Mouse (Mus musculus) hindbrain, embryonic 10.5 days (tissue): Measurements from ENCODE around the gene Prr5. TPM values are rescaled to one million over a fixed set of nuclear protein-coding genes. Genes with fewer than 3 reads are reported as not detected.
A peak's percentile ranks its signal among the peaks of the same experiment; 100 is the strongest.

Experiments
- DNase-seq: peaks from one replicate; pipeline ENCODE4 v3.0.0-alpha.2; 2017; ENCODE audit warnings: low spot score
- H3K27ac ChIP-seq: fragments of 300-500 bp; sonication (generic); 2 replicates; pipeline ENCODE4 v1.5.1; 2016; ENCODE audit warnings: mild to moderate bottlenecking, moderate library complexity
- H3K27me3 ChIP-seq: fragments of 300-500 bp; sonication (generic); 2 replicates; pipeline ENCODE4 v1.6.1; 2016; ENCODE audit warnings: mild to moderate bottlenecking; ENCODE audit not compliant: poor library complexity, insufficient read depth, severe bottlenecking
- H3K36me3 ChIP-seq: fragments of 300-500 bp; sonication (generic); 2 replicates; pipeline ENCODE4 v1.6.1; 2016; ENCODE audit warnings: mild to moderate bottlenecking, moderate library complexity
- H3K4me1 ChIP-seq: fragments of 300-500 bp; sonication (generic); replicated peaks from 2 replicates; pipeline ENCODE4 v1.6.1; 2016; ENCODE audit warnings: mild to moderate bottlenecking
- H3K4me3 ChIP-seq: fragments of 300-500 bp; sonication (generic); 2 replicates; pipeline ENCODE4 v1.5.1; 2016; ENCODE audit warnings: mild to moderate bottlenecking, moderate library complexity
- H3K9me3 ChIP-seq: fragments of 300-500 bp; sonication (generic); 2 replicates; pipeline ENCODE4 v1.6.1; 2016; ENCODE audit warnings: mild to moderate bottlenecking, moderate library complexity
- WGBS: fragments of 180-500 bp; shearing (Covaris S2); methylation state at CpG from one replicate; pipeline ENCODE4 v1.1.7; 2016; 5-methylcytosine and 5-hydroxymethylcytosine counted together
- polyA plus RNA-seq: library from polyadenylated mRNA; unstranded; fragments of >200 nt; fragmentation: Nextera tagmentation; extraction: Ambion mirVana; gene quantifications from 2 replicates; pipeline ENCODE4 v1.2.1, GENCODE M21; 2016

Prr5 gene
- 17.9 and 20.4 TPM in 2 replicates for polyA plus RNA-seq

DNA sequence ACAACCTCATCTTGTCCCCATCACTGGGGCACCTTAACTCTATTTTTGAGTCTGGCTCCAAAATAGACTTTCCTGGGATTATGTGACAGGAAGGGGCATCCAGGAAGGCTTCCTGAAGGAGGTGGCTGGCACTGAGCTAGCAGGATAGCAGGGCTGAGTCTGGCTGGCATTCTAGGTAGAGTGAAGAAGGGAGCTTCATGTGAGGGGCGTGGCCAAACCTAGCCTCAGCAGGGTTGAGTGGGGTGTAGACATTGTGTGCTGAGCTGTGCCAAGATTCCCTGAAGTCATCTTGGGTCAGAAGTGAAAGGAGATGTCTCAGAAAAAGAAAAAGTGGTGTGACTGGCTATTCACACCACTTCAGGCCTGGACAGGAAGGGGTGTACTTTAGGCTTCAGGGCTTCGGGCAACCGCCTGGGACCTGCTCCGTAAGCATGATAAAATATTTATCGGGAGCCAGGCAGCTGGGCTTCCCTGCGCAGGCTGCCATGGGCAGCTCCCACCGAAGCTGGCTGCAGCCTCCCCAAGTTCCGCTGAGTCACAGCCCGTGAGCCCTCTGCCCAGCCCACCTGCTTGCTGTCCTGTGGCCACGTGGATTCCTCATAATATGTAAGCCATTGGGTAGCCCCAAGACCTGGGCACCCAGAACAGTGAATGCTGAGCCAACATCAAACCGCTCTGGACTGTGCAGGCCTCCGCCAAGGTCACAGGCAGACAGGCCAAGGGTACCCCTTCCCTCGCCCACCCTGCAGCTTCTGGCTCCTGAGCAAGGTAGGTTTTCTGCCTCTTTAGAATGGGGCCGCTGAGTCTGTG lies at the start of gene Prr5:
Gene Prr5, plus strand, starts transcription at position 683 of the 810 bp plus-strand sequence.
- Histone ChIP-seq H3K4me3 (no peak within 1 kb of the TSS), H3K4me1 (peaks cover 35% of the 10 kb centered on the region), H3K27me3 (peaks cover 31% of the 10 kb centered on the region), H3K9me3 (no peaks in the 10 kb centered on the region), H3K27ac (no peak within 1 kb of the TSS), H3K36me3 (no peaks in the 10 kb centered on the region)
- 84% methylated on average over 14 of the region's 14 CpGs for WGBS
- DNase-seq: no peak

DNA sequence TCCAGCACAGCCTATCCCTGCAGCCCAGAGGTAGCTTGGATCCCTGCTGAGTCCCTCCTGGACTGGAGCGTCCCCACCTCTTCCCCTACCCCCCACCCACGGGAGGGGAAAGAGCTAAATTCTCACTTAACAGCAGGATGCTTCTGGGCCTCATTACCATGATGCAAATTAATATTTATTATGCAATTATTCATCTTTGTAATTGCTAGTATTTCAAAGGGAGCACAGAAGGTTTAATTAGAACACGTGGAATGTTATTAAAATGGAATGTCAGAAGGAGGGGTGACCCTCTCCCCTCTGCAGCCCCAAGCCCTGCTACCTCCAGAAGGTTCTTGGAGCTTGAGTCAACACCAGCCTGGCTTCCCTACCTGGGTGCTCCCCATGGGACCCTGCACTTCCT lies 49.4 kb upstream of the Prr5 start:
- WGBS: 76% methylated on average over 3 of the region's 3 CpGs
- no peaks in the 10 kb centered on the region for H3K36me3 ChIP-seq
- DNase-seq: no peak
- peaks cover 37% of the 10 kb centered on the region for H3K27me3 ChIP-seq
- no peak overlapping the region for H3K4me3 ChIP-seq
- H3K27ac ChIP-seq: no peak overlapping the region
- peaks cover 10% of the 10 kb centered on the region for H3K9me3 ChIP-seq
- H3K4me1 ChIP-seq: peaks cover 30% of the 10 kb centered on the region

DNA sequence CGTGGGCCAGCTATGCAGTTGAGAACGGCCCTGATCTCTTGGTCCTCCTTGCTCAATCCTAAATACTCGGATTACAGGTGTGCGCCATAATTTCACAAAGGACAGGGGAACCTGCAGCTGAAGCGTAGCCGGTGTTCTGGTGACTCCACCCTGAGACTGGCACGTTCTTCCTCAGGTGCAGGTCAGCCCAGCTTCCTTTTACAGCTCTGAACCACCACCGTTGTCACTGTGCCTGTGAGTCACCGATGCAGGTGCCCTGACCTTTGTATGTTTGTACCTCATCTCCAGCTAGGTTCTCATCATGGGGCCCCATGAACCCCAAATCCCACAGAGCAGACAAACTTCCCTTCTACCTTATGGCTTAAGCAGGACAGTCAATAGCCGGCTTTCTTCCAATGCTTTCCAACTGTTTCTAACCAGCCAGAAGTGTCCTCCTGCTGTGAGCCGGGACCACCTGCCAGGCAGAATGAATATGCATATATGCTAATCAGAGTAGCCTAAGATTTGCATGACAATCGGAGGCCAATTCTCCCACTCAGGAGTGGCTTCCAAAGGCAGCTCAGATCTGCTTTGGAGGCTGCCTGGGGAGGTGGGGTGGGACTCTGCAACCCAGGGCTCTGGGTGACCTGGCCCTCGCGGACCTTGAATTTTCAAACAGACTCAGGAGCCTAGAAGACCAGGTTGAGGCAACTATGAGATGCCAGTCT lies 47.5 kb upstream of the Prr5 start:
- no peak overlapping the region for H3K4me3 ChIP-seq
- whole genome bisulfite sequencing: 27% methylated on average over 14 of the region's 14 CpGs
- H3K27ac ChIP-seq: peak overlapping the region; percentile 17
- DNase-seq: peak; percentile 23
- peaks cover 22% of the 10 kb centered on the region for H3K27me3 ChIP-seq
- H3K36me3 ChIP-seq: no peaks in the 10 kb centered on the region
- peaks cover 35% of the 10 kb centered on the region for H3K4me1 ChIP-seq
- H3K9me3 ChIP-seq: peaks cover 10% of the 10 kb centered on the region

DNA sequence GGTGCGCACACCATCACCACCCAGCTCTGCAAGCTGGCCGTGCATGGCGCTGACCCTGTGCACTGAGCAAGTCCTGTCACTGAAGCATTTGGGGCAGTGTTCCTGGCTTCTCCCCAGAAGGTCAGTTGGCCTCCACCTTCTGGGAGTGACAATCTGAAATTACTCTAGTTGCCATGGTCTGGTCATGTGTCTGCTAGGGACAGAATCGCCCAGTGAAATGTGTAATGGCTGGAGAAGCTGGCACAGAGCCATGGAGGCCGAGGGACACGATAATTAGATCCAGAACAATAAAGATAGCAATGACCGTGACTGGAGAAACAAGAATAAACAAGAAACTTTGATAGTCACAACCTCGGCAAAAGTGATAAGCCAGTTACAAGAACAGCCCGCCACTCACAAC lies 44.5 kb upstream of the Prr5 start:
- H3K4me1 ChIP-seq: peaks cover 33% of the 10 kb centered on the region
- peaks cover 22% of the 10 kb centered on the region for H3K27me3 ChIP-seq
- 85% methylated on average over 9 of the region's 9 CpGs for WGBS
- no peak overlapping the region for H3K4me3 ChIP-seq
- H3K9me3 ChIP-seq: peaks cover under 1% of the 10 kb centered on the region; the same call in 1 of the 2 replicates
- DNase-seq: no peak
- H3K27ac ChIP-seq: no peak overlapping the region
- H3K36me3 ChIP-seq: no peaks in the 10 kb centered on the region

DNA sequence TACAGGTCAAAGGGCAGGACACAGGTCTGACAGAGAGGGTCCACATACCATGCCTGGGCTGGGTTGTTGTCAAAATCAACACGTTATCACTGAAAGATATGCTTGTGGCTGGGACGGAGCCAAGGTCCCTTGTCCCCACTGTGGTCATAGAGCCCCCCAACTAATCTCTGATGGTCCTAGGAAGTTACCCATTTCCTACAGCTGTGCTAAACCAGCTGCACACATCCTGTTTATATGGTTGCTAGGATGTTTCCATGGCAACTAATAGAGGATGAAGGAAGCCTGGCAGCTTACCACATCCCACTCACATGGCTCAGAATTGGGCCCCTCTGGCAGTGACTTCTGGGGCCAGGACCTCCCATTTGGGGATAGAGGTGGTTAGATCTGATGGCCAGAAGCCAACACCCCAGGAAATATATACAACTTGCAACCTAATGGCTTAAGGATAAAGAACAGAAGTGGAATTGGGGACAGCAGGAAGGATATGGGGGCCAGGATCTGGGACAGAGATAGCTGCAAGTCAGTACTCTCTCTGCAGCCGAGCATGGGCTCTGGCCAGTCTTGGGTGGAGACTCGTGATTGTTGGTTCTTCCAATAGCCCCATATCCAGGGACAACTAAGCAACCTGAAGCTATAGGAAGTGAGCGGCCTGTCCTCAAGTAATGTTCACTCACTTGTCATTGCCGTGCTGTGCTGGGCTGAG lies 43.6 kb upstream of the Prr5 start:
- WGBS: 76% methylated on average over 6 of the region's 6 CpGs
- Histone ChIP-seq H3K4me1 (peaks cover 33% of the 10 kb centered on the region), H3K27ac (no peak overlapping the region), H3K9me3 (no peaks in the 10 kb centered on the region), H3K36me3 (no peaks in the 10 kb centered on the region), H3K27me3 (peaks cover 18% of the 10 kb centered on the region), H3K4me3 (no peak overlapping the region)
- DNase-seq: no peak

DNA sequence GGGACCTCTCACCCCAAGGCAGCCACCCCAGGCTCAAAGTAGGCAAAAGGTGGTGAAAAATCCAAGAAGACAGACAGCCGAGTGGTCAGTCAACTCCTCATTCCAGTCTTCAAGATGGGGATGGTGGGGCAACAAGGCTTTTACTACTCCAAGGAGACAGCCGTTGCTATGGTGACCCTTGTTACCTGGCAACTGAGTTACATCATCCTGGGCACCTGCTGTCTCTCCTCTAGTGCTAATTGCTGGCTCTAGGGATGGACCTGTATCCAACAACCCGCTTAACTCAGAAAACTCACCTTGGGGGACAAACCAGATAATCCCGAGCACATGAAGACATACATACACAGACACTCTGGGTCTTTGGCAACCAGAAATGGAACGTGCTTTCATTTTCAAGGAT lies 42.1 kb upstream of the Prr5 start:
- Histone ChIP-seq H3K4me3 (no peak overlapping the region), H3K27ac (no peak overlapping the region), H3K27me3 (peaks cover 5% of the 10 kb centered on the region), H3K36me3 (no peaks in the 10 kb centered on the region), H3K9me3 (no peaks in the 10 kb centered on the region), H3K4me1 (peaks cover 26% of the 10 kb centered on the region)
- no peak for DNase-seq
- 74% methylated on average over 5 of the region's 5 CpGs for WGBS

DNA sequence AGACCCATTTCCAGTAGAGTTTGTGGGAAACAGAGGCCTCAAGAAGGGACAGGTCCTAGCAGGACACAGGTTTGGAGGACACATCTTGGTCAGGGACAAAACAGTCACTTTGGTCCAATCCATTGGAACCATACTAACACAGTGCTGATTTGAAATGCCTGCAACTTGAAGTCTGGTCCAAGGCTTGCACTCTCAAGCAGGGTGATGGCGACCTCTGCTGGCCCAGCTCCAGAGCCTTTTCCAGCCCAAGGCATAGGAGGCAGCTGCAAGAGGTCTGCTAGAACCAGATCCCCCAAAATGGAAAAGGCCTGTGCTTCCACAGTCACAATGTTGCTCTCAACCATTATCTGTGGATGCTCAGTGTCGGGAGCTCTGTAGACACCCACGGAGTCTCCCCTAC lies 39.7 kb upstream of the Prr5 start:
- Histone ChIP-seq H3K27ac (no peak overlapping the region), H3K9me3 (no peaks in the 10 kb centered on the region), H3K36me3 (no peaks in the 10 kb centered on the region), H3K4me1 (peaks cover 22% of the 10 kb centered on the region), H3K27me3 (no peaks in the 10 kb centered on the region), H3K4me3 (no peak overlapping the region)
- WGBS: 15% methylated on average over 3 of the region's 3 CpGs
- peak; percentile 79 for DNase-seq

DNA sequence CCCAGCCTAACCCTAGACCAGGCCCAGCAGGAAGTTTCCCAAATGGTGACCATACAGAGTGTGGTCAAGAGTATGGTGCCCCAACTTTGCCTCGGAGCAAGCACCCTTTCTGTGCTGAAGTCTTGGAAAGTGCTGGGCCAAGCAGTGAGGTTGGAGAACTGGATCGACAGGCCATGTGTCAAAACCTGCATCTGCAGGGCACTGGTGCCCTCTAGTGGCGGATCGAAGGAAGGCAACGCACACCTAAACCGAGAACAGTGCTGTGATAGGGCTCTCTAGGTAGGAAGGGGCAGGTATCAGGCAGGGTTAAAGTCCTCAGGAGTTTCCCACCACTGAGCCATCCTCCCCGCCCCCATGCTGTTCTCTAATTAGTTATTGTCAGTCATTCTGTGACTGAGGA lies 37.9 kb upstream of the Prr5 start:
- peaks cover 10% of the 10 kb centered on the region; the same call in 1 of the 2 replicates for H3K4me1 ChIP-seq
- no peaks in the 10 kb centered on the region for H3K27me3 ChIP-seq
- H3K9me3 ChIP-seq: no peaks in the 10 kb centered on the region
- WGBS: 4% methylated on average over 7 of the region's 7 CpGs
- H3K36me3 ChIP-seq: no peaks in the 10 kb centered on the region
- no peak overlapping the region for H3K27ac ChIP-seq
- no peak overlapping the region for H3K4me3 ChIP-seq
- peak; percentile 82 for DNase-seq

DNA sequence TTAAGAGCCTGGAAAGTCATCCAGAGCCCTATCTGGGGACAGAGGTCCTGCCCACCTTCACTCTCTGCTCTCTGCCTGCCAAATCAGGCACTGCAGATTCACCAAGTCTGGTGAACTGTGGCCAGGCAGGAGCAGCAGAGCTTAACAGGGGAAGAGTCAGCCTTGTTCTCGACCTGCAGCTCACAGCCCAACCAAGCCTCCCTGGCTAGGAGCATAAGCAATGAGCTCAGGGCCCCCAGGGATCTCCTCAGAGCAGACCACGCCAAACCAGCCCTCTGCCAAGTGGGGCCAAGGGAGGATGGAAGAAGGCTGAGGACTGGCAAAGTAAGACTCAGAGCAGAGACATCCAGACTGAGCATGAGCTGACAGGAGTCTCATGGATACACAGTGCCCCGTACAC lies 35.1 kb upstream of the Prr5 start:
- no peaks in the 10 kb centered on the region for H3K36me3 ChIP-seq
- no peaks in the 10 kb centered on the region for H3K9me3 ChIP-seq
- H3K27me3 ChIP-seq: no peaks in the 10 kb centered on the region
- H3K27ac ChIP-seq: no peak overlapping the region
- peaks cover 17% of the 10 kb centered on the region for H3K4me1 ChIP-seq
- no peak overlapping the region for H3K4me3 ChIP-seq
- DNase-seq: no peak
- WGBS: 56% methylated on average over 3 of the region's 3 CpGs

DNA sequence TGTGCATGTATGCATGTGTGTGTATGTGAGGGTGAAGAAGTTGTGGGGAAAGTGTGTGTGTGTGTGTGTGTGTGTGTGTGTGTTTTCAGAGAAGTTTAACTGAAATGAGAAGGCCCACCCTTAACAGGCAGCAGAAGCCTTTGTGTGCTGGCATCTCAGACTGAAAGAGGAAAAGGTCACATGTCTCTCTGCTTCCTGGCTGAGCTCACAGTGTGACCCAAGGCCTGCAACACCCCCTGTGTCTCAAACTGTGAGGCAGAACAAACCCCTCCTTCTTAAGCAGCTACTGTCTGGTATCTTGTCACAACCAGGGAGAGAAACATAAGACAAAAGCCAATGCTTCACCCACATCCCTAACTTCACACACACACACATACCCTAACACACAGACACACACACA lies 31.0 kb upstream of the Prr5 start:
- H3K27me3 ChIP-seq: no peaks in the 10 kb centered on the region
- no peak for DNase-seq
- no peak overlapping the region for H3K4me3 ChIP-seq
- no peaks in the 10 kb centered on the region for H3K36me3 ChIP-seq
- H3K27ac ChIP-seq: peak overlapping the region; percentile 30
- no peaks in the 10 kb centered on the region for H3K9me3 ChIP-seq
- peaks cover 49% of the 10 kb centered on the region for H3K4me1 ChIP-seq

DNA sequence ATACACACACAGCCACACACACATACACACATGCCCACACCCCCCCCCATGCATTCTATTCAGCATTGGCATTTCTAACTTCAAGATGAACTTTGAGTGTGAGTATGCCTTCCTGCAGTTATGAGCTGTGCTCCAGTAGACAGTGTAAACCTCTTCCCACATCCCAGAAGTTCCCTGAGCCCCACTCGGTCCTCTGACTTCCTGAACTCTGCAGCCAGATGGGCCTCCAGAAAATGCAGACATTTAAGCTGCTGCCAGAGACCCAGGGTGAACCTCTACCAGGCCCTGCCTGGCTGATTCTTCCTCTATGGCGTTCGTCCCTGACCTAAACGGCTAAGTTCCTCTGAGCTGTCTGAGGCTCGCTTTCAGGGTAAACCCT lies 30.4 kb upstream of the Prr5 start:
- Histone ChIP-seq H3K36me3 (no peaks in the 10 kb centered on the region), H3K27ac (peak overlapping the region; percentile 30), H3K9me3 (no peaks in the 10 kb centered on the region), H3K4me1 (peaks cover 49% of the 10 kb centered on the region), H3K27me3 (no peaks in the 10 kb centered on the region), H3K4me3 (no peak overlapping the region)
- DNase-seq: no peak
- WGBS: 62% methylated on average over 5 of the region's 5 CpGs

DNA sequence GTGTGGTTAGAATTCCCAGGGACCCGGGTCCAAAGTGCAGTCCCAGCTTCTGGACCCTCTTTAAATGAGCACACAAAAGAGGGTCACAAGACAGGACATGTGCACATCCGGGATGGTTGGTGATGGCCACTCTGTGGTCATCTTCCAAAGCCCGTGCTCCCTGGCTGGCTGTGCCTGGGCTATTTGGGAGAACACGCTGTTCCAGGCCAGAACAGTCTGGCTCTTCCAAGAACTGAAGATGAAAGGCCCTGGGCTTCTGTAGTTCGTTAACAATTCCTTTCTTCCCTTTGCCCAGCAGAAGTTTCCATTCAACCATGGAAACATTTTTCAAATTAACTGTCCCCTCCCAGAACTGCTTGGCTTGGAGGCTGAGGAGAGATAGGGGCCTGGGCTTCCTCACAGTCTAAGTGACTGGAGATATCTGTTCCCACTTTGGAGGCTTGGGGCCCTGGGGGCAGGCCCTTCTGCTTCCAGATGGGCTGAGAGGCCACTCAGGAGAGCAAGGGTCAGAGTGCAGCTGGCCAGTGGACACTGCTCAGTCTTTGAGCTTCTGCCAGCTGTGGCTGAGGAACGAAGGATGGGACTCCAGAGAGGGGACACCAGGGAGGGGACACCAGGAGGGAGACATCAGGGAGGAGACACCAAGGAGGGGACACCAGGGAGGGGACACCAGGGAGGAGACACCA lies 29.8 kb upstream of the Prr5 start:
- Histone ChIP-seq H3K27me3 (no peaks in the 10 kb centered on the region), H3K4me1 (peaks cover 45% of the 10 kb centered on the region), H3K4me3 (no peak overlapping the region), H3K27ac (peak overlapping the region; percentile 30), H3K9me3 (no peaks in the 10 kb centered on the region), H3K36me3 (no peaks in the 10 kb centered on the region)
- no peak for DNase-seq
- WGBS: 53% methylated on average over 6 of the region's 6 CpGs
